Mouse (Mus musculus) forebrain, embryonic 15.5 days (tissue): ENCODE results near the gene Sdsl. TPM values are rescaled to one million over a fixed set of nuclear protein-coding genes. Genes with fewer than 3 reads are reported as not detected.
A peak's percentile ranks its signal among the peaks of the same experiment; 100 is the strongest.

Source experiments
- ATAC-seq: fragments of 200-750 bp; cut with Nextera tagmentation; replicated peaks from 2 replicates; pipeline ENCODE4 v1.8.0; 2017; ENCODE audit warnings: mild to moderate bottlenecking, moderate TSS enrichment, moderate library complexity
- H3K27ac ChIP-seq: fragments of 300-500 bp; sonication (generic); replicated peaks from 2 replicates; pipeline ENCODE4 v1.5.1; 2015; ENCODE audit warnings: mild to moderate bottlenecking, inconsistent platforms
- H3K27me3 ChIP-seq: fragments of 300-500 bp; sonication (generic); 2 replicates; pipeline ENCODE4 v1.6.1; 2015; ENCODE audit warnings: inconsistent platforms
- H3K36me3 ChIP-seq: fragments of 300-500 bp; sonication (generic); 2 replicates; pipeline ENCODE4 v1.6.1; 2015; ENCODE audit warnings: mild to moderate bottlenecking, inconsistent platforms
- H3K4me1 ChIP-seq: fragments of 300-500 bp; sonication (generic); 2 replicates; pipeline ENCODE4 v1.6.1; 2015; ENCODE audit warnings: inconsistent platforms
- H3K4me2 ChIP-seq: fragments of 300-500 bp; sonication (generic); replicated peaks from 2 replicates; pipeline ENCODE4 v1.6.1; 2015; ENCODE audit warnings: mild to moderate bottlenecking, inconsistent platforms
- H3K4me3 ChIP-seq: fragments of 300-500 bp; sonication (generic); 2 replicates; pipeline ENCODE4 v1.5.1; 2015; ENCODE audit warnings: mild to moderate bottlenecking, inconsistent platforms
- H3K9ac ChIP-seq: fragments of 300-500 bp; sonication (generic); replicated peaks from 2 replicates; pipeline ENCODE4 v1.6.1; 2015; ENCODE audit warnings: mild to moderate bottlenecking, inconsistent platforms
- H3K9me3 ChIP-seq: fragments of 300-500 bp; sonication (generic); 2 replicates; pipeline ENCODE4 v1.6.1; 2016; ENCODE audit warnings: inconsistent platforms
- WGBS: fragments of 180-500 bp; shearing (Covaris S2); methylation state at CpG from one replicate; pipeline ENCODE4 v1.1.7; 2015; ENCODE audit warnings: mixed read lengths; 5-methylcytosine and 5-hydroxymethylcytosine counted together
- polyA plus RNA-seq: library from polyadenylated mRNA; unstranded; fragments of >200 nt; fragmentation: Nextera tagmentation; extraction: Ambion mirVana; gene quantifications from 2 replicates; pipeline ENCODE4 v1.2.1, GENCODE M21; 2015

Sdsl gene
- polyA plus RNA-seq, 1 experiment from 2014 or later, result 2.6 TPM

DNA sequence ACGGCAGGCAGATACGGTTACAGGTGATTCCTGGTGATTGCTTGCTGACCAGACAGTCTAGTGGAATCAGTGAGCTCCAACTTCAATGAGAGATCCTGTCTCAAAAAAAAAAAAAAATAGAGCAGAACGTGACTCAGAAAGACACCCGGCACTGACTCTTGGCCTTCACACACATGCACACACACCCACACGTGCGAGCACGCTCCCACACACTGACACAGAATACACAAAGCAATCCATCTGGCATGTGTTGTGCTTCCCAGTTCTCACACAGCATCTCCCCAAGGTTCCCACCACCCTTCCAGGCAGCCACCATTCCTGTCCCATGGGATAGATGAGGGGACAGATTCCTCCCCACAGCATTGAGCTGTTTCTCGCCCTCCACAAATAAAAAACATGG lies 52.5 kb downstream of the Sdsl start:
- no peaks in the 10 kb centered on the region for H3K9me3 ChIP-seq
- peaks cover 56% of the 10 kb centered on the region for H3K27me3 ChIP-seq
- no peak for ATAC-seq
- no peaks in the 10 kb centered on the region for H3K36me3 ChIP-seq
- no peak overlapping the region for H3K9ac ChIP-seq
- H3K27ac ChIP-seq, result no peak overlapping the region
- H3K4me3 ChIP-seq, result no peak overlapping the region
- H3K4me2 ChIP-seq, result no peak overlapping the region
- 90% methylated on average over 8 of the region's 8 CpGs for WGBS
- H3K4me1 ChIP-seq, result peaks cover 4% of the 10 kb centered on the region; the same call in 1 of the 2 replicates

DNA sequence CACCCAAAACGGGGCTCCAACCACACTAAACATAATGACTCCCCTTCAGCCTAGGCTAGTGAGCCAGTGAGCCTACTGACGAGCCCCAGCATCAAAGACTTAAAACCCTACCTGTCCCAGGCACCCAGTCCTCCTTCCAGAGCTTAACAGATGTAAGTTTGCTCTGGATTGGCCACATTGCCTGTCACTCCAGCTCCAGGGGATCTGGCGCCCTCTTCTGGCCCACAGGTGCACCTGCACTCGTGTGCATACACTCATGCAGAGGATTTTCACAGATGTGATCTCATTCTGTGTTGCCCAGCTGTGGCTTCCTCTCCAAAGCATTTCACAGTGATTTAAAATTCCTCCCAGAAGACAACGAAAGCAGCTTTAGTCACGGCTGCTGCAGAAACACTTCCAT lies 59.2 kb downstream of the Sdsl start:
- Histone ChIP-seq H3K9ac (no peak overlapping the region), H3K4me2 (no peak overlapping the region), H3K4me3 (no peak overlapping the region), H3K27ac (no peak overlapping the region), H3K9me3 (no peaks in the 10 kb centered on the region), H3K4me1 (peaks cover 13% of the 10 kb centered on the region), H3K36me3 (no peaks in the 10 kb centered on the region), H3K27me3 (peaks cover 11% of the 10 kb centered on the region)
- ATAC-seq, result no peak
- 89% methylated on average over 6 of the region's 6 CpGs for WGBS

DNA sequence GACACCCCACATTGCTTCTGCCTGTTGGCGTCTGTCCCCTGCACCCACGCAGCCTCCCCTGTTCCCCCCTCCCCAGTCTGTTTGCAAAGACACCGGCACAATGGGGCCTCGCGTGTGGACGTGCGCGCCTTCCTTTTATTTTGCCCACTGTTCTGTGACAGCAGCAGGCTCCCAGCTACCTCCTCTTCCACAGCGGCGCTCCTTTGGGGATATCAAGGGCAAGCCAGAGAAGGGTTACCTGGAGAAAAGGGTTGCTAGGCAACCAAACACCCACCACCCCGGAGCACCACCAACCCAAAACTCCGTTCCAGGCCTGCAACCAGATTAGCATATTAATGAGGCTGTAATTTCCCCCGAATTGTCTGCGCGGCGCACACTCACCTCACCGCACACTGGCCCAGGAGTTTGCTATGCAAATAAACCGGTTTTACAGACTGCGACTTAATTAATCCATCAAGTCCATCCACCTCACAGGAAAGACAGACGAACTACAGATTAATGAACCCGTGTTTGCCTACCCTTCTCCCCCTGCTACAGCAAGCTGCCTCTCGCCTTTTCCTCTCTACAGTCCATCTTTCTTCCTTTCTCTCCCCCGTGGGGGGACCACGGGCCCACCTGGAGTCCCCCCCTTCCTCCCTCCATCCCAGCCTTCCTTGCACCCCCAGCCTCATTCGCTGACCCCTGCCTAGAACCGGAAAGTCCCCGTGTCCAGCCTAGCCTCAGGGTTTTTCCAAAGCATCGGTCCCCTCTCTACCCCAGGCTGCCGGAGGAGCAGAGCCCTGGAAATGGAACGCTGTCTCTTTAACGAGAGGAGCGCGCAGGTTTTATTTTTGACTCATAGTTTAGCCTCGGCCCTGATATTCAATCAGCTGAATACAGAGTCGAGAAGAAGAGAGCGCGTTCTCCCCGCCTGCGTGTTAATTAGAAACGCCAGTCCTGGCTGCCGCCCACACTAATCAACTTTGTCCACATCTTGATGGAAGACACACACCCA lies 62.9 kb downstream of the Sdsl start:
- Histone ChIP-seq H3K9ac (peak overlapping the region; percentile 46), H3K4me1 (peaks cover 13% of the 10 kb centered on the region), H3K27me3 (peaks cover 6% of the 10 kb centered on the region), H3K36me3 (no peaks in the 10 kb centered on the region), H3K4me2 (peak overlapping the region; percentile 61), H3K27ac (peak overlapping the region; percentile 85), H3K9me3 (no peaks in the 10 kb centered on the region), H3K4me3 (peak overlapping the region; percentile 36)
- ATAC-seq, result peak; percentile 78
- WGBS, result under 1% methylated on average over 41 of the region's 41 CpGs

DNA sequence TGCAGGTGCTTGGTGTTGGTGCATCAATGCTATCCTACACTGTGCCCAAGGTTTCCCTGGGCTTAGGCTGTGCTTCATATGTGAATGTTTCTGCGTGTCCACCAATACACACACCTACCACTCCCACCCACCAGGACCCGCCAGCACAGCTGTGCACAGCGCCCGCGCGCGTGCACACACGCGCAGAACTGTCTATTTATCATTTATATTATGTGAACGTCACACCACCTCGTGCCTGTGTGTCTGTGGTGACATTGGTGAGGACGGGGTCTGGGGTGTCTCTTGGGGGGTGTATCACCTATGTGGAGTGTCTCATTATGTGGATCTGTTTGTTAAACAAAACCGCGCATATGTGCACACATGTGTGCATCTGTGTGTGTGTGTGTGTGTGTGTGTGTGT lies 63.7 kb downstream of the Sdsl start:
- 51% methylated on average over 14 of the region's 14 CpGs for WGBS
- peaks cover 13% of the 10 kb centered on the region for H3K4me1 ChIP-seq
- no peaks in the 10 kb centered on the region for H3K9me3 ChIP-seq
- no peaks in the 10 kb centered on the region for H3K36me3 ChIP-seq
- peak overlapping the region; percentile 85 for H3K27ac ChIP-seq
- H3K9ac ChIP-seq, result no peak overlapping the region; the same call in 1 of the 2 replicates
- H3K4me2 ChIP-seq, result peak overlapping the region; percentile 61
- H3K4me3 ChIP-seq, result no peak overlapping the region
- ATAC-seq, result peak; percentile 66
- H3K27me3 ChIP-seq, result peaks cover 6% of the 10 kb centered on the region

Other genes with a start within 250 kb of the Sdsl start
- gene Lhx5, start 41.1 kb downstream of the Sdsl start, polyA plus RNA-seq, result 6.3 and 7.0 TPM in 2 replicates
- not detected in 2 replicates for gene Sds, start 3.7 kb upstream of the Sdsl start, polyA plus RNA-seq
- gene Plbd2, start 30.8 kb upstream of the Sdsl start, polyA plus RNA-seq, result 24.0 and 25.6 TPM in 2 replicates
- gene Slc8b1, start 38.4 kb upstream of the Sdsl start, polyA plus RNA-seq, result 2.2 and 2.4 TPM in 2 replicates
- gene Tpcn1, start 115.9 kb upstream of the Sdsl start, polyA plus RNA-seq, result 17.4 and 19.9 TPM in 2 replicates
- 1.5 and 2.1 TPM in 2 replicates for gene Iqcd, start 116.2 kb upstream of the Sdsl start, polyA plus RNA-seq
- gene Rita1, start 139.8 kb upstream of the Sdsl start, polyA plus RNA-seq, result 22.4 and 23.0 TPM in 2 replicates
- gene Ddx54, start 139.9 kb upstream of the Sdsl start, polyA plus RNA-seq, result 46.9 and 49.0 TPM in 2 replicates
- gene Cfap73, start 161.4 kb upstream of the Sdsl start, polyA plus RNA-seq, result 0.47 and 1.2 TPM in 2 replicates
- 2.7 and 4.2 TPM in 2 replicates for gene Rasal1, start 176.0 kb upstream of the Sdsl start, polyA plus RNA-seq
- gene Dtx1, start 239.1 kb upstream of the Sdsl start, polyA plus RNA-seq, result 48.2 and 52.8 TPM in 2 replicates